Mouse (Mus musculus) liver, embryonic 14 days (tissue): ENCODE data around the gene Itga3. TPM values are rescaled to one million over a fixed set of nuclear protein-coding genes. Genes with fewer than 3 reads are reported as not detected.

Experiments used
- polyA plus RNA-seq: library from polyadenylated mRNA; depleted of rRNA; stranded (reverse); fragments of >200 nt; gene quantifications from 2 replicates; pipeline ENCODE4 v1.2.3, GENCODE M21; 2012; rRNA removed

Gene Itga3
- 1.8 TPM in 2 replicates for polyA plus RNA-seq

GRCm38 (mm10) chr11:95076536-95077111 is at the start of gene Itga3:
Gene Itga3, minus strand, starts transcription at chr11:95076801.

GRCm38 (mm10) chr11:95119990-95120632 is 43.5 kb upstream of the Itga3 start, which contains the start of gene Dlx3:
Gene Dlx3, plus strand, starts transcription at chr11:95120119.

DNA sequence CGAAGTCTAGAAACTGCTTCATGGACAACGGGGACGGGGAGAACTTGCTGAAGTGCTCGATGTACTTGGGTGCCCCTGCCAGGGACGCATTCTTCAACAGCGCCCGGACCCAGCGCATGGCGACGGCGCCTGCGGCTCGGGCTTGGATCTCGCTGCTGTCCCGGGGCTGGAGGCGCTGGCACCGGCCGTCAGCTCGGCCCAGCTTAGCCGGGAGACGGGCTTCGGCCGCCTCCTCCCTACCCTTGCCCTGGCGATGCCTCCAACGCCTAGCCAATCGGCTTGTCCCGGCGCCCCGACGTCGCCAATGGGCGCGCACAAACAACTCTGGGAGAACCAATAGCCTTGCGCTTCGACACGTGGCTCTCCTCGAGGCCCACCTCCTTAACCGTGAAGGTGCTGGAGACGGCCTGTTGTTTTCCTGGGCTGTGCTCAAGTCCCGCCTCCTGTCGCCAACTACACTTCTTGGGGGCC is 35.4 kb downstream of the Itga3 start, which contains the start of gene Pdk2:
Pdk2 (minus strand) TSS at position 216 of the 471 bp plus-strand sequence.

DNA sequence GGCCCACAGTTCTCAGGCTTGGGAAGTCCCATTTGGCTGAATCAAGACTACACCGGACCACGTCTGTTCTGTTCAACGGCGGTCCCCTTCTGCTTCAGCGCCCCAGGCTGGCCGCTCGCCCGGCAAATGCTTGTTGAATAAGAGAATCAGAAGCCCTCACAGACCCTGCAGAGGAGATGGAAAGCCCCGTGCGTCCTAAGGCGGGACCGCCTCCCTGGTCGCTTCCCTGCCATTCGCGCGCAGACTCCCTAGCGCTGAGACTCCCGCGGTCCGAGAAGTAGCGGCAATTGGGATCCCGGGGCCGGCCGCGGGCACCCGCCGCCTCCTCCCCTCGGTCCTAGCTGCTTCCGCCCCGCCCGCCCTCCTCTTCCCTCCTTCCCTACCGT is 67.0 kb downstream of the Itga3 start, which contains the start of gene Samd14:
Samd14 (plus strand) TSS at position 251 of the 386 bp plus-strand sequence.

Other genes with a start within 250 kb of the Itga3 start
- 10.2 and 23.4 TPM in 2 replicates for gene Col1a1, start 140.6 kb downstream of the Itga3 start, polyA plus RNA-seq
- not detected in 2 replicates for gene Hils1, start 109.2 kb downstream of the Itga3 start, polyA plus RNA-seq
- 0.23 TPM in 1 of 2 replicates, not detected in the other for gene Sgca, start 100.5 kb downstream of the Itga3 start, polyA plus RNA-seq
- gene Ppp1r9b, start 85.8 kb downstream of the Itga3 start, polyA plus RNA-seq, result 15.3 and 16.2 TPM in 2 replicates
- gene Samd14, start 66.9 kb downstream of the Itga3 start, polyA plus RNA-seq, result 26.8 and 33.2 TPM in 2 replicates
- 3.2 and 3.5 TPM in 2 replicates for gene Pdk2, start 35.4 kb downstream of the Itga3 start, polyA plus RNA-seq
- 0.02 TPM in 1 of 2 replicates, not detected in the other for gene Dlx3, start 43.3 kb upstream of the Itga3 start, polyA plus RNA-seq
- gene Dlx4, start 69.5 kb upstream of the Itga3 start, polyA plus RNA-seq, result 0.06 and 0.09 TPM in 2 replicates
- gene Tac4, start 184.7 kb upstream of the Itga3 start, polyA plus RNA-seq, result 0.03 TPM in 1 of 2 replicates, not detected in the other
- gene Kat7, start 233.4 kb upstream of the Itga3 start, polyA plus RNA-seq, result 16.6 and 19.8 TPM in 2 replicates